Mouse (Mus musculus) heart, embryonic 16.5 days (tissue): ENCODE results near the gene Adgrv1. TPM values are rescaled to one million over a fixed set of nuclear protein-coding genes. Genes with fewer than 3 reads are reported as not detected.
A peak's percentile ranks its signal among the peaks of the same experiment; 100 is the strongest.

Experiments
- ATAC-seq: fragments of 200-750 bp; cut with Nextera tagmentation; replicated peaks from 2 replicates; pipeline ENCODE4 v1.8.0; 2017; ENCODE audit warnings: moderate number of reproducible peaks; ENCODE audit not compliant: insufficient read depth, low FRiP score; ENCODE audit errors: extremely low read depth
- H3K27ac ChIP-seq: fragments of 300-500 bp; sonication (generic); 2 replicates; pipeline ENCODE4 v1.5.1; 2014; ENCODE audit warnings: mild to moderate bottlenecking, low read length, control low read depth, moderate library complexity
- H3K27me3 ChIP-seq: fragments of 300-500 bp; sonication (generic); 2 replicates; pipeline ENCODE4 v1.6.1; 2014; ENCODE audit warnings: low read length, mixed read lengths; ENCODE audit not compliant: control insufficient read depth, insufficient read depth
- H3K36me3 ChIP-seq: fragments of 300-500 bp; sonication (generic); 2 replicates; pipeline ENCODE4 v1.6.1; 2014; ENCODE audit not compliant: control insufficient read depth, insufficient read depth
- H3K4me1 ChIP-seq: fragments of 300-500 bp; sonication (generic); 2 replicates; pipeline ENCODE4 v1.6.1; 2014; ENCODE audit warnings: low read length, mixed read lengths; ENCODE audit not compliant: control insufficient read depth, insufficient read depth
- H3K4me2 ChIP-seq: fragments of 300-500 bp; sonication (generic); 2 replicates; pipeline ENCODE4 v1.6.1; 2014; ENCODE audit warnings: low read depth, mild to moderate bottlenecking, control low read depth, low read length
- H3K4me3 ChIP-seq: fragments of 300-500 bp; sonication (generic); 2 replicates; pipeline ENCODE4 v1.5.1; 2014; ENCODE audit warnings: mild to moderate bottlenecking, control low read depth, low read length
- H3K9ac ChIP-seq: fragments of 300-500 bp; sonication (generic); 2 replicates; pipeline ENCODE4 v1.6.1; 2014; ENCODE audit warnings: low read length, control low read depth
- H3K9me3 ChIP-seq: fragments of 300-500 bp; sonication (generic); replicated peaks from 2 replicates; pipeline ENCODE4 v1.6.1; 2016; ENCODE audit warnings: low read length; ENCODE audit not compliant: control insufficient read depth
- WGBS: fragments of 180-500 bp; shearing (Covaris S2); extraction: QIAGEN DNeasy Blood & Tissue Kit; methylation state at CpG from one replicate; pipeline ENCODE4 v1.1.7; 2014; 5-methylcytosine and 5-hydroxymethylcytosine counted together
- polyA plus RNA-seq: library from polyadenylated mRNA; unstranded; fragments of >200 nt; fragmentation: Nextera tagmentation; extraction: Ambion mirVana; gene quantifications from 2 replicates; pipeline ENCODE4 v1.2.1, GENCODE M21; 2015

Adgrv1 gene
- polyA plus RNA-seq, 1 experiment from 2014 or later, result 0.81 TPM

DNA sequence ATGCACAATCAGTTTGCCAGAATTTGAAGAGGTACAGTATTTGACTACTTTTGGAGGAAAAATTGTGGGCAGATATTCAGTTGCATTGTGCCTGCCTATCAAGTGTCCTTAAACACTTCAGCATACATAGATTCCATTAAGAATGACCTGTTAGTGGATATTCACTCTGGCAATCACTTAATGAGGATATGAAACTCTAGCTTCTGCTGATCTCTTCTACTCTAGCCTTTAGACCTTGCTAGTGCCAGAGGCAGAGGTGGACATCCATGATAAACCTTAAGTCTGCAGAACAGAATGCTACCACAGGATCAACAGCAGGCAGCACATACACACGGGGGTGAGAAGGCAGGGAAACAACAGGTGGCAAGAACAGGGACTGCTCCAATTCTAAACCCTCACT is 488.5 kb downstream of the Adgrv1 start:
- ATAC-seq, result no peak
- no peaks in the 10 kb centered on the region for H3K9me3 ChIP-seq
- no peaks in the 10 kb centered on the region for H3K36me3 ChIP-seq
- no peaks in the 10 kb centered on the region for H3K27me3 ChIP-seq
- H3K4me1 ChIP-seq, result no peaks in the 10 kb centered on the region
- H3K27ac ChIP-seq, result no peak overlapping the region
- no peak overlapping the region for H3K4me2 ChIP-seq
- no peak overlapping the region for H3K4me3 ChIP-seq
- no peak overlapping the region for H3K9ac ChIP-seq
- WGBS, result 68% methylated on average over 1 of the region's 1 CpGs

DNA sequence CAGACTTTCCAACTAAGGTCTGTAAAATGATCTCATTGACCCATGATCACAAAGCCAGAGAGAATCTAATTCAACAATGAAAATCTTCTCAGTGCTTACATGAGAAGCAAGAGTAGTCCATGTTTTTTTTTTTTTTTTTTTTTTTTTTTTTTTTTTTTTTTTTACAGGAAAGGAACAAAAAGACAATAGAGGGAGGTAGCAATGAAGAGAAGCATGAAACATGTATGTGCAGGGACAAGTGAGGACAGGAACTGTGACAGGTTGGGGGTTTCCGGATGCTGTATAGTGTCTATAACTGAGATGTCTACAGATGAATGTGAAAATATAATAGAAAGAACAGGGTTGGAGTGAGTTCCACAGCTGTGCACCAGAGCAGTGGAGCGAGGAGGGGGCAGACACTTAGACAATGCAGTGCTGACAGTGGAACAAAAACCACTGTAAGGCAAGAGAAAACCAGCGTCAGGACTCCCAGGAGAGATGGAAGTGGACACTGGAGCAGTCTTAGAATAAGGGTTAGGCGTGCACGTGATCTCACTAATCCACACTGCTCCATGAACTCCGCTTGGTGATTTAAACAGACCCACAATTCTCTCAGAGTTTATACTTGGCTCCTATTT is 490.6 kb downstream of the Adgrv1 start:
- WGBS, result 75% methylated on average over 6 of the region's 6 CpGs
- no peaks in the 10 kb centered on the region for H3K36me3 ChIP-seq
- no peak overlapping the region for H3K4me3 ChIP-seq
- no peak overlapping the region for H3K9ac ChIP-seq
- ATAC-seq, result no peak
- no peaks in the 10 kb centered on the region for H3K9me3 ChIP-seq
- no peak overlapping the region for H3K27ac ChIP-seq
- no peaks in the 10 kb centered on the region for H3K4me1 ChIP-seq
- H3K27me3 ChIP-seq, result no peaks in the 10 kb centered on the region
- no peak overlapping the region for H3K4me2 ChIP-seq

DNA sequence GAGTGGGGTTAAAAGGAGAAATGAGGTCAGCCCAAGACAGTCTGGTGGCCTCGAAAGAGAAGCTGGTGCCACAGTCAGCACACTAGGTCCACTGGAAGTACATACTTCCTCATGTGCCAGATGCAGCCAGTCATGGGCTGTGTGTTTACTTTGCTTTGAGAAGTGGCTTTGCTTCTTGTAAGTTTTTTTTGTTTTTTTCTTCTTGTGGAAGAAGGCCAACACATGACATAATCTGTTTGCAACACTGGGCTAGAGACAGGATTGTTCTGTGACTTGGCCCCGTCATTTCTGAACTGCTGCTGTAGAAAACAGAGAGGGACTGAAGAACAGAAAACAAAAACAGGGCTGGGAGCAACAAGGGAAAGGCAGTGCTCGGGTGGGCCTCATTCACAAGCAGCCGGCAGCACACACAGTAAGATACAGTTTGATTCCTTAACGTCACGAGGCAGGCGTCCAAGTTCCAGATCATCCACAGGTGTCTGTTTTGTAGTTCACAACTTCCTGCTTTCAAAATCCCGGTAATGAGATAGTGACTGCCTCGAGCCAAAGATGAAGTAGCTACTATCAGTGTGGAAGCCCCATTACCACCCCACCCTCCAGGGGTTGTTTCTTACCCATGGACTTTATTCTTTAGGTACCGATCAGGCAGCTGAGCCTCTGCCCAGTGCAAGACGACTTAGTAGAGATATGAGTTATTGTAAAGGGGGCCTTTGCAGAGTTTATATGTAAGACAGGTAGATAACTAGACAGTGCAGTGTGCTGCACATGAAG is 496.1 kb downstream of the Adgrv1 start:
- H3K9me3 ChIP-seq, result no peaks in the 10 kb centered on the region
- ATAC-seq, result no peak
- H3K27ac ChIP-seq, result peak overlapping the region; percentile 64
- H3K4me3 ChIP-seq, result no peak overlapping the region
- peaks cover 27% of the 10 kb centered on the region for H3K4me1 ChIP-seq
- H3K4me2 ChIP-seq, result peak overlapping the region; percentile 12; the same call in 1 of the 2 replicates
- 0 out of 2 replicates have a peak overlapping the region, but pooled peaks have one; percentile 11 for H3K9ac ChIP-seq
- H3K27me3 ChIP-seq, result no peaks in the 10 kb centered on the region
- no peaks in the 10 kb centered on the region for H3K36me3 ChIP-seq
- WGBS, result 28% methylated on average over 11 of the region's 11 CpGs

DNA sequence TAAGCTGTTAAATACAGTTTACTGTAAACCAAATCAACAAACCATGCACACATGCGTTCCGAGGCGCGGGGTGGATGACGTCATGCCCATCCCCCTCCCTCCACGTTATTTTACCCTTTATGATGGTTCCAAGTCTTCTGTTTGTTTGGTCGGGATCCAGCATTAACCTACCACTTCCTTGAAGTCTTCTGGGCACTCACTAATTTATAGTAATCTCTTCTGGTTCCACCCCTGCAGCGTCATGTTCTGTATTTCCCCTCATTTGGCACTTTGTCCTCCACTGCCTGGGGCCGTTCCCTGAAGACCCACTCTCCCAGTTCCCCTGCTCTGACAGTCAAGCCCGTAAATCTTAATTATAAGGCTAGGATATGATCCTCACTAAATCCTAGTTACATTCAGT is 497.0 kb downstream of the Adgrv1 start:
- no peak for ATAC-seq
- H3K4me3 ChIP-seq, result no peak overlapping the region
- WGBS, result 72% methylated on average over 10 of the region's 10 CpGs
- H3K9ac ChIP-seq, result no peak overlapping the region
- H3K27me3 ChIP-seq, result no peaks in the 10 kb centered on the region
- no peaks in the 10 kb centered on the region for H3K36me3 ChIP-seq
- H3K4me1 ChIP-seq, result peaks cover 34% of the 10 kb centered on the region
- no peaks in the 10 kb centered on the region for H3K9me3 ChIP-seq
- H3K4me2 ChIP-seq, result no peak overlapping the region
- peak overlapping the region; percentile 64; the same call in 1 of the 2 replicates for H3K27ac ChIP-seq

DNA sequence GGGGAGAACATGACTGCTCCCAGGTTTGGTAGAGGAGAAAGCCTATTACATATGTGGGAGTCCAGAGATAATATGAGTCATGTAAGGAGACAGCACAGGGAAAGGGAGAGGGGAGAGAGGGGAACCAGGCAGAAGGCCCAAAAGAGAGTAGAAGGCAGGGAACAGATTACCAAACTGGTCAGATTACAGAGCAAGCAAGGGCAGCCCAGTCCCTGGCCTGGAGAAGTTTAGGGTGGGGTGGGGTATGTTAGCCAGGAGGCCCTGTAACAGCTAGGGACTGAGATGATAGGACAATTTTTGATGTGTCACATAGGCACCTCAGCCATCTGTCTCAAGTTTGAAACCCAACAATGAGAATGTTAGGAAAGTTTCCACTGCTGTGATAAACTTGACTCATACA is 498.5 kb downstream of the Adgrv1 start:
- Histone ChIP-seq H3K9ac (no peak overlapping the region), H3K36me3 (no peaks in the 10 kb centered on the region), H3K4me3 (no peak overlapping the region), H3K27me3 (no peaks in the 10 kb centered on the region), H3K4me1 (peaks cover 40% of the 10 kb centered on the region), H3K27ac (no peak overlapping the region), H3K9me3 (no peaks in the 10 kb centered on the region), H3K4me2 (no peak overlapping the region)
- no peak for ATAC-seq

DNA sequence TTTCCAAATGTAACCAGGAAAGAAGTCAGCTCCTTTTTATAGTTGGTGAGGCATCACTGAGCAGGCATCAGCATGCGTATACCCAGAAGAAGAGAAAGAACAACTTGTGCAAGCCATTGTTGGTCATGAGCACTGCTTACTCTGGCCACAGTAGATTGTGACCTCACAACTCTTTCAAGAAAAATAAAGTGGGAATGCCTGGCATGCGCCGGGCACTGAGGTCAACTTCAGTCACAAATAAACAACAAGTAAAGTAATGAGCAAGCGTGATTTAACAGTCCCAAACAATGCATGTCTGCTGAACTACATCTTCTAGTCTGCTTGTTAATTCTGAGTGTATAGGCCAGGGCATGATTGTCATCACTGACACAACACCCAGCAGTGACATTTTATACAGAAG is 499.6 kb downstream of the Adgrv1 start:
- Histone ChIP-seq H3K27ac (peak overlapping the region; percentile 86), H3K27me3 (no peaks in the 10 kb centered on the region), H3K4me3 (no peak overlapping the region), H3K9ac (no peak overlapping the region), H3K4me1 (peaks cover 40% of the 10 kb centered on the region), H3K4me2 (no peak overlapping the region), H3K36me3 (no peaks in the 10 kb centered on the region), H3K9me3 (no peaks in the 10 kb centered on the region)
- WGBS, result 62% methylated on average over 4 of the region's 4 CpGs
- no peak for ATAC-seq

DNA sequence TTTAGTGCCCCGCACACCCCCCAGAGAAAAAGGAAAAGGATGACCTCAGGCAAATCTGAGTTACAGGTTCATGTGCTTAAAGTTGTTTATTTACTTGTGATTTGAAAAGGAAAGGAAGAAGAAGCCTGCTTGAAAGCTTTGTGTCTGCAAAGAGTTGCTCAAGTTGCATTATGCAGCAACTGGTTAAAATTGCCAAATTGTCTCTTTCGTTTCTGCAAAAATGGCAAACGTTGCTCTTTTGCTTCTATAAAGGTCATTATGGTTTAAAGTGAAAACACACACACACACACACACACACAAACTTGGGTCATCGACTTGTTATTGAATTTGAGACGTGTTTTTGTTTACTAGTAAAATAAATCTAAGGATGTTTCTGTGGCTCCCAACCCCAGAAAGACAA is 500.3 kb downstream of the Adgrv1 start:
- Histone ChIP-seq H3K9me3 (no peaks in the 10 kb centered on the region), H3K27ac (peak overlapping the region; percentile 86), H3K4me3 (no peak overlapping the region), H3K36me3 (no peaks in the 10 kb centered on the region), H3K4me1 (peaks cover 40% of the 10 kb centered on the region), H3K4me2 (no peak overlapping the region; the same call in 1 of the 2 replicates), H3K27me3 (no peaks in the 10 kb centered on the region), H3K9ac (peak overlapping the region; percentile 40; the same call in 1 of the 2 replicates)
- ATAC-seq, result no peak
- whole genome bisulfite sequencing, result 82% methylated on average over 5 of the region's 5 CpGs

DNA sequence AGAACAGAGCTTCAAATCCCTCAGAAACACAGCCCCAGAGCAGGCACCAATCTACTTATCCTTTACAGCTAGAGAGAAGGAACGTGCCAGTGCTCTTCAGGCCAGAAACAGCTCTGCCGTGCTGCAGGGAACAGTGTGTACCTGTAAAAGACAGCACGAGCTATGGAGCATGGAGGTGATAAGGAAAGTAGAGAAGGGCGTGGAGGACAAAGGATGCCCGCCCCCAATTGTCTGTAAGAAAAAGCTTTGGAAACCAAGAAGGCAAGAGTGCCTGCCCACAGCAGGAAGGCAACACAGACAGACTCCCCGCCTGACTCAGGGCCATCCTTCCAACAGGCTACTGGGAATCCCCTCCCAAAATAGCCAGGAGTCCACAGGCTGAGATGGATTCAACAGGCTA is 501.1 kb downstream of the Adgrv1 start:
- no peak overlapping the region for H3K4me3 ChIP-seq
- peak overlapping the region; percentile 39; the same call in 1 of the 2 replicates for H3K9ac ChIP-seq
- peak; percentile 81 for ATAC-seq
- no peaks in the 10 kb centered on the region for H3K27me3 ChIP-seq
- no peaks in the 10 kb centered on the region for H3K36me3 ChIP-seq
- H3K27ac ChIP-seq, result peak overlapping the region; percentile 86
- WGBS, result 17% methylated on average over 6 of the region's 6 CpGs
- H3K4me1 ChIP-seq, result peaks cover 36% of the 10 kb centered on the region
- no peaks in the 10 kb centered on the region for H3K9me3 ChIP-seq
- H3K4me2 ChIP-seq, result peak overlapping the region; percentile 39; the same call in 1 of the 2 replicates

DNA sequence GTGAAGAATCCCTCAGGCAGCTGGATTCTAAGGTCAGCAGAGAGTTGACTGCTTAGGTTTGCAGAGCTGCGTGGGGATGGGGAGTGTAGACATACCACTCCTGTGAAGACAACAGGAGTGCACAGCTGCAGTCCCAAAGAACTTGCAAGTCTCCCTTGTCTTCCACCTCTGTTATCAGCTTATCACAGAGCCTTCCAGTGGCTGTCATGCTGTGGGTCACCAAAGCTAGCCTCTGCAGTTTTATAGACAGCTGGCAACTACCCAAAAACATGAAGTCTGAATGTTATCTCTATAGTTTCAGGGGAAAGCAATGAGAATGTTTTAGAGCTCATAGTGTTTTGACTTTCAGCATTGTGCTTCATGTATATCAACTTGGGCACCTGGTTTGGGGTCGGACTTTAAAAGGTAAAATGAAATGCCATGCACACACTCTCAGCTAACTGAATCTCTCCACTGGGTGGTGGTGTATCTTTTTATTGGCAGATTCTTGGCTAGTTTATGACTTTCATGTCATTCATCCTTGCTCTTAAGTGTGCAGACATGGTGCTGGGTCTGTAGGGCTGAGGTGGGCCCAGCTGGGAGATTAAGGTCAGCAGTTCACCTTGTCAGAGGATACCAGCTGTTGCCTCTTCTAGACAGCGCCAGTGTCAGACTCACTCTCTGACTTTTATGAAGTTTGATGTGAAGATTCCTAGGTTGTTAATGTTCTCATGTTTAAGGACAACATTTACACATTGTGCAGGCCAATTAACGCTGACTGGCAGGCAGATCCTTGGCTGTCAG is 502.0 kb downstream of the Adgrv1 start:
- peaks cover 29% of the 10 kb centered on the region for H3K4me1 ChIP-seq
- H3K27me3 ChIP-seq, result no peaks in the 10 kb centered on the region
- WGBS, result 30% methylated on average over 4 of the region's 4 CpGs
- no peaks in the 10 kb centered on the region for H3K36me3 ChIP-seq
- H3K9me3 ChIP-seq, result no peaks in the 10 kb centered on the region
- no peak overlapping the region for H3K9ac ChIP-seq
- H3K4me2 ChIP-seq, result no peak overlapping the region
- H3K4me3 ChIP-seq, result no peak overlapping the region
- peak overlapping the region; percentile 86 for H3K27ac ChIP-seq
- no peak for ATAC-seq
